Mouse (Mus musculus): Measurements from ENCODE around the gene Prss46. TPM values are rescaled to one million over a fixed set of nuclear protein-coding genes. Genes with fewer than 3 reads are reported as not detected.

The Prss46 gene
- polyA plus RNA-seq, 1 experiment = not detected

DNA sequence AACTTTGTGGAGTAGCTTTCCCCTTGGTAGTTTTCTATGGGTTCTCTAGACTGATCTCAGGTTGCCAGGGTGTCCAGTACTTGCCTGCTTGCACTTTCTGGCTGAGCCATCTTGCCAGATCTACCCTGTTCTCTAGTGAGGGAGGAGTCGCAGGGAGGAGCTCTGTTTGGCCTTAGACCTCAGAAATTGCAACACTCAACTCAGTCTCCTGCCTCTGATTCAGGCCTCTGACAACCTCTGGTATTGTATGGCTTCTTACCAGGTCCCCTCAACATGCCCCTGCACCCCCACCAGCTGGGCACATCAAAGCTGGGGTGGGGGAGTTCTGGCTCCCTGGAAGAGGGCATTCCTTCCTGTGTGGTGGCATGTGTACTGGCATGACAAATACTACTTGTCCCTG, 33.0 kb downstream of the Prss46 start:
- WGBS = 31% methylated on average over 1 of the region's 1 CpGs
- no peak overlapping the region for H3K4me3 ChIP-seq (ENCODE audit: low read depth, low read length)
- no peaks in the 10 kb centered on the region for H3K36me3 ChIP-seq (ENCODE audit: control insufficient read depth, insufficient read depth, low read length)
- H3K4me1 ChIP-seq (ENCODE audit: control insufficient read depth, insufficient read depth, insufficient read length, low read length) = peaks cover 47% of the 10 kb centered on the region
- H3K27me3 ChIP-seq (ENCODE audit: control insufficient read depth, insufficient read depth, low read length) = peaks cover 3% of the 10 kb centered on the region; the same call in 1 of the 2 replicates
- TF ChIP-seq CTCF (IDR thresholded peaks at IDR 0.05; ENCODE audit: extremely low read depth, insufficient read length, insufficient replicate concordance, low read depth, low read length) = no peak
- TF ChIP-seq POLR2A (IDR thresholded peaks at IDR 0.05; ENCODE audit: low read depth, low read length) = no peak; the same call in 1 of the 2 replicates
- peak overlapping the region; percentile 59; the same call in 1 of the 2 replicates for H3K27ac ChIP-seq (ENCODE audit: insufficient read depth, low read depth, low read length)

DNA sequence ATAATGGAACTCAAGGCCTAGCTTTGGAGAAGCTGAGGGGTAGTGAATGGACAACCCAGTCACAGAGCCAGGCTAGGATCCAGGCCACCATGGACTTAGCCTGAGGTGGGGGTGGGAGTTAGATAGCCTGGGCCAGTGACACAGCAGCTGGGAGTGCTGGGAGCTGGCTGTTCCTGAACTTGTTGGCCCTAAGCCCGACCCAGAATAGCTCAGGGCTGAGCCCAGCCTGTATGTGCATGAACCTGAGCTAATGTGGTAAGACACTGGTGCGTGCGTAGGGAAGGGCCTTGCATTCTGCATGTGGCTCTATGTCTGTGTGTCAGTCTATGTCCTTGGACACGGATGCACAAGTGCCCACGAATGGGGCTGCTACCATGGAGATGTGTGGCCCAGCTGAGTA, 33.6 kb downstream of the Prss46 start:
- Histone ChIP-seq H3K4me3 (ENCODE audit: low read depth, low read length) (no peak overlapping the region), H3K36me3 (ENCODE audit: control insufficient read depth, insufficient read depth, low read length) (no peaks in the 10 kb centered on the region), H3K27me3 (ENCODE audit: control insufficient read depth, insufficient read depth, low read length) (peaks cover 3% of the 10 kb centered on the region; the same call in 1 of the 2 replicates), H3K4me1 (ENCODE audit: control insufficient read depth, insufficient read depth, insufficient read length, low read length) (peaks cover 47% of the 10 kb centered on the region), H3K27ac (ENCODE audit: insufficient read depth, low read depth, low read length) (peak overlapping the region; percentile 46; the same call in 1 of the 2 replicates)
- 60% methylated on average over 5 of the region's 5 CpGs for WGBS
- no peak for TF ChIP-seq CTCF (IDR thresholded peaks at IDR 0.05; ENCODE audit: extremely low read depth, insufficient read length, insufficient replicate concordance, low read depth, low read length)
- no peak for TF ChIP-seq POLR2A (IDR thresholded peaks at IDR 0.05; ENCODE audit: low read depth, low read length)

DNA sequence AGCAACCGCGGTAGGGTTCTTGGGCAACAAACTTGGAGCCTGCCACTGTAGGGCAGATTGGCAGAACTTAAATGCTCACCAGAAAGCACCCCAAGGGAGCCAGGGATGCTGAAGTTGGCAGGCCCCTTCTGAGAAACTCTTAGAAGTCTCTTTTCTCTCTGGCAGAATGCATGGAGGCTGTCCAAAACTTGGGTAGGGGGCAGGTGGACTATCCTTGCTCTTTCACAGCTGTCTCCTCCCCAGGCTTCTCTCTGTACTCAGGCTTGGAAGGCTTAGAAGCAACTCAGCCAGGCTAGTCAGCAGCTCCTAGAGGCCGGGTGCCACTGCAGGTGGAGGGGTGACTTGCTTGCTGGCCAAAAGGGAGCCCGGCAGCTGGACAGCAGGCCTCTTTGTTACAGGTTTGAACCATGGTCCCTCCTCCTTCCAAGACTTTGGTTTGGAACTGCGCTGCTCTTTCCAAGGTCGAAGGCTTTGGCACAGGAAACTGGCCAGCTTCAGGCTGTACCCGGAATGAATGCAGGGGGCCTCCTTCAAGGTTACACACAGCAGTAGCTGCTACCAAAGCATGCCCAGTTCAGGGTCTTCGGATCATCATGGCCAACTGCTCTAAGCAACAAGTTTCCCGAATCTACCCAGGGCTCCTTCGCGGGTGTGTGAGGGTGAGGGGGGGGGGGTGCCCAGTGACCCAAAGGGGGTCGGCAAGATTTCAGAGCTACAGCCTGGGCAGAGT, 35.0 kb downstream of the Prss46 start, which contains the start of gene Als2cl:
TSS of gene Als2cl (plus strand) at position 680 of the 730 bp plus-strand sequence.
- peak within 1 kb of the TSS; percentile 37 for H3K27ac ChIP-seq (ENCODE audit: insufficient read depth, low read depth, low read length)
- H3K27me3 ChIP-seq (ENCODE audit: control insufficient read depth, insufficient read depth, low read length) = no peaks in the 10 kb centered on the region
- peak within 1 kb of the TSS; percentile 84 for H3K4me3 ChIP-seq (ENCODE audit: low read depth, low read length)
- H3K4me1 ChIP-seq (ENCODE audit: control insufficient read depth, insufficient read depth, insufficient read length, low read length) = peaks cover 42% of the 10 kb centered on the region
- 20% methylated on average over 12 of the region's 12 CpGs for WGBS
- peaks cover 2% of the 10 kb centered on the region; the same call in 1 of the 2 replicates for H3K36me3 ChIP-seq (ENCODE audit: control insufficient read depth, insufficient read depth, low read length)
- TF ChIP-seq CTCF (IDR thresholded peaks at IDR 0.05; ENCODE audit: extremely low read depth, insufficient read length, insufficient replicate concordance, low read depth, low read length) (no peak), POLR2A (IDR thresholded peaks at IDR 0.05; ENCODE audit: low read depth, low read length) (no peak)

DNA sequence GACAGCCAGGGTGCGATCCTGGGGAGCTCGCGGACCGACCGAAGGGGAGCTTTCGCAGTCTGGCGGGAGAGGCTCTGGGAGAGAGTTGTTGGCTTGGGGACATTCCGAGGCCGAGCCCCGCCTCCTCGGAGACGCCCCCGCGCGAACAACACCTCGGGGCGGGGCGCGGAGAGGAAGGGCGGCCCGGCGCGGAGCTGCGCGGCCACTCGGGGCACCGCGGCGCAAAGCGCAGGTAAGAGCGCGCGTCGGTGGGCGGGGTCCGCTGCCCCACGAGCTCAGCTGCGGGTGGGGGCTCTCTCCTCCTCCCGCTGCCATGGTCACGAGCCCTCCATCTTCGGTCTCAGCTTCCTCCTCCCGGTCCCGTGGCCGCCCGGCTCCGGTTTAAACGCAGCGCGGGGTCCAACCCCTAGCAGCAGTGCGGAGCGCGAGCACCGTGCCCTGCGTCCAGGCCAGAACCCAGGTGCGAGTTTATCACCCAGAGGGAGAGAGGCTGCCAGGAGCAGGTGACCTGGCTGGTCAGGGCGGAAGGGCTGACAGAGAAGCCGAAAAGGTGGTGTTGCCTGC, 35.8 kb downstream of the Prss46 start, which contains the start of gene Tmie:
TSS of gene Tmie (minus strand) at position 116 of the 564 bp plus-strand sequence.
- Histone ChIP-seq H3K27ac (ENCODE audit: insufficient read depth, low read depth, low read length) (peak within 1 kb of the TSS; percentile 37), H3K27me3 (ENCODE audit: control insufficient read depth, insufficient read depth, low read length) (no peaks in the 10 kb centered on the region), H3K4me1 (ENCODE audit: control insufficient read depth, insufficient read depth, insufficient read length, low read length) (peaks cover 36% of the 10 kb centered on the region), H3K4me3 (ENCODE audit: low read depth, low read length) (peak within 1 kb of the TSS; percentile 84), H3K36me3 (ENCODE audit: control insufficient read depth, insufficient read depth, low read length) (peaks cover 8% of the 10 kb centered on the region)
- under 1% methylated on average over 57 of the region's 57 CpGs for WGBS
- TF ChIP-seq CTCF (IDR thresholded peaks at IDR 0.05; ENCODE audit: extremely low read depth, insufficient read length, insufficient replicate concordance, low read depth, low read length) (no peak), POLR2A (IDR thresholded peaks at IDR 0.05; ENCODE audit: low read depth, low read length) (no peak; the same call in 1 of the 2 replicates)

DNA sequence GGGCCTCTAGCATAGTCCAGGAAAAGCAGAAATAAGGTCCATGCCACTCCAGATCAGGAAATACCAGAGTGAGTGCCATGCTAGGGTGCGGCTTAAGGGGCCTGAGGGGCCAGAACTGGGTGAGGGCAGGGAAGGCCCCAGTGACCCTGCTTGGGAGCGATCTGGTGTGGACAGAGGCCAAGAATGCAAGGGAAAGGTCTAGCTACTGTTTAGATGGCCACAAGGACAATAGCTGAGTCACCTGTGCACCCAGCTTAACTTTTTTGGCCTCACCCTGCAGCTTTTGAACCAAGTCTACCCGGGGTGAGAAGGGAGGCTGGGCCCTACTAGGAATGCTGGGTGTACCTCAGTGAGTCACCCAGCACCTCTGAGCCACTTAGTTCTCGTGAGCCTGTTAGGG, 36.5 kb downstream of the Prss46 start:
- H3K4me3 ChIP-seq (ENCODE audit: low read depth, low read length) = peak overlapping the region; percentile 84
- TF ChIP-seq POLR2A (IDR thresholded peaks at IDR 0.05; ENCODE audit: low read depth, low read length) (no peak), CTCF (IDR thresholded peaks at IDR 0.05; ENCODE audit: extremely low read depth, insufficient read length, insufficient replicate concordance, low read depth, low read length) (no peak)
- peaks cover 11% of the 10 kb centered on the region for H3K36me3 ChIP-seq (ENCODE audit: control insufficient read depth, insufficient read depth, low read length)
- peaks cover 31% of the 10 kb centered on the region; the same call in 1 of the 2 replicates for H3K4me1 ChIP-seq (ENCODE audit: control insufficient read depth, insufficient read depth, insufficient read length, low read length)
- H3K27me3 ChIP-seq (ENCODE audit: control insufficient read depth, insufficient read depth, low read length) = no peaks in the 10 kb centered on the region
- H3K27ac ChIP-seq (ENCODE audit: insufficient read depth, low read depth, low read length) = peak overlapping the region; percentile 37
- 34% methylated on average over 4 of the region's 4 CpGs for WGBS

GRCm38 (mm10) chr9:110881953-110882352, 37.6 kb downstream of the Prss46 start:
- Histone ChIP-seq H3K4me3 (ENCODE audit: low read depth, low read length) (peak overlapping the region; percentile 4; the same call in 1 of the 2 replicates), H3K27me3 (ENCODE audit: control insufficient read depth, insufficient read depth, low read length) (no peaks in the 10 kb centered on the region), H3K36me3 (ENCODE audit: control insufficient read depth, insufficient read depth, low read length) (peaks cover 14% of the 10 kb centered on the region), H3K27ac (ENCODE audit: insufficient read depth, low read depth, low read length) (no peak overlapping the region), H3K4me1 (ENCODE audit: control insufficient read depth, insufficient read depth, insufficient read length, low read length) (peaks cover 27% of the 10 kb centered on the region; the same call in 1 of the 2 replicates)
- TF ChIP-seq CTCF (IDR thresholded peaks at IDR 0.05; ENCODE audit: extremely low read depth, insufficient read length, insufficient replicate concordance, low read depth, low read length) (no peak), POLR2A (IDR thresholded peaks at IDR 0.05; ENCODE audit: low read depth, low read length) (no peak)
- 70% methylated on average over 7 of the region's 7 CpGs for WGBS
